Mouse (Mus musculus): ENCODE measurements around the gene Ahcyl2.

Gene Ahcyl2

DNA sequence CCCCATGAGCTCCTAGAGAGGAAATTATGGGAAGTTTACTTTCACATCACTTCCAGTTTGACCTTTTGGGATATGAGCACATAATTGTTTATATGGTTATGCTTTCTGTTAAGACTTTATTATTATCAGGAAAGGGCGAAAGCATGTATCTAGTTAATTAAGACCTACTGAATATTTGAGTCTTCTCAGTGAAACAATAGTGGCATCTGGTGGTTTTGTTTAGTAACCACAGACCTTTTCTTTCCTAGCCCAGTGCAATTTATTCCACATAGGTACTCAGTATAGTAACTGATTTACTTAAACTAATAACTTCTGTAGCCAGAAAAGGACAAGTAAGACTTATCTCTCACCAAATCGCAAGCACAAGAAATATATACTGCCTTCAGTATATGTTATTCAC is 178.8 kb downstream of the Ahcyl2 start:
- peak; percentile 34 for DNase-seq (ENCODE audit: low read depth, low spot score)
- Histone ChIP-seq H3K27me3 (ENCODE audit: control insufficient read depth, insufficient read depth, low read length, poor library complexity, severe bottlenecking) (no peaks in the 10 kb centered on the region), H3K36me3 (ENCODE audit: control insufficient read depth, insufficient read depth, low read length, poor library complexity, severe bottlenecking) (no peaks in the 10 kb centered on the region)

DNA sequence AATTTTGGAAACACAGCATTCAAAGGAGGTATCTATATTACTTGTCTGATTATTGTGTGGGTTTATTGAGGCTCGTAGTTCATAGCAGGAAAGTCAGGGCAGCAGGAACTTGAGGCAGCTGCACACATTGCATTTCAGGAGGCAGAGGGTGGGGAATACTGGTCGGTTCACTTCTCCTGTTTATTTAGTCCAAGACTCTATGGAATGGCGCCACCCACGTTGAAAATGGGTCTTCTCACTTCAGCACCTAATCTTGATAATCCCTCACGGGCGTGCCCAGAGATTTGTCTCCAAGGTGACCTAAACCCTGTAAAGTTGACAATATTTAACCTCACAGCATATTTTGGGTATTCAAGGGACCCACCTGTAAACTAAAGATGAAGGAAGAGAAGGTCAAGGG is 180.0 kb downstream of the Ahcyl2 start:
- no peak for DNase-seq (ENCODE audit: low read depth, low spot score)
- H3K36me3 ChIP-seq (ENCODE audit: control insufficient read depth, insufficient read depth, low read length, poor library complexity, severe bottlenecking): no peaks in the 10 kb centered on the region

DNA sequence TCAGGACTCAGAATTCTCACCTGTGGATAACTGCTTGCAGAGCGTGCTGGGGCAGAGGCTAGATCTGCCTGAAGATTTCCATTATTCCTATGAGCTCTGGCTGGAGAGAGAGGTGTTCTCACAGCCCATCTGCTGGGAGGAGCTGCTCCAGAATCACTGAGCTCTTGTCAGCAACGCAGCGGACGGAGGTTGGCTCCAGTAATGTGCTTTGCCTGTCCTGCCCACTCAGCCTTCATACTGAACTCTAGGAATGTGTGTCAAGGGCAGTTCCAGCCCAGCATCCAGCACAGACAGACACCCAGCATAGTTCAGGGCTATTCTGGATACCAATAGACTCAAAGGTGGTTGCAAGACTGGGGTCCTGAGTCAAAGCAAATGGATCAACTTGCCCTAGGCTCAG is 188.9 kb downstream of the Ahcyl2 start:
- no peaks in the 10 kb centered on the region; the same call in 1 of the 2 replicates for H3K27me3 ChIP-seq (ENCODE audit: control insufficient read depth, insufficient read depth, low read length, poor library complexity, severe bottlenecking)
- DNase-seq (ENCODE audit: low read depth, low spot score): no peak
- H3K36me3 ChIP-seq (ENCODE audit: control insufficient read depth, insufficient read depth, low read length, poor library complexity, severe bottlenecking): no peaks in the 10 kb centered on the region

More for the DNA sequence above, 180.0 kb downstream of the Ahcyl2 start:
- no peaks in the 10 kb centered on the region for H3K27me3 ChIP-seq (ENCODE audit: control insufficient read depth, insufficient read depth, low read length, poor library complexity, severe bottlenecking)

DNA sequence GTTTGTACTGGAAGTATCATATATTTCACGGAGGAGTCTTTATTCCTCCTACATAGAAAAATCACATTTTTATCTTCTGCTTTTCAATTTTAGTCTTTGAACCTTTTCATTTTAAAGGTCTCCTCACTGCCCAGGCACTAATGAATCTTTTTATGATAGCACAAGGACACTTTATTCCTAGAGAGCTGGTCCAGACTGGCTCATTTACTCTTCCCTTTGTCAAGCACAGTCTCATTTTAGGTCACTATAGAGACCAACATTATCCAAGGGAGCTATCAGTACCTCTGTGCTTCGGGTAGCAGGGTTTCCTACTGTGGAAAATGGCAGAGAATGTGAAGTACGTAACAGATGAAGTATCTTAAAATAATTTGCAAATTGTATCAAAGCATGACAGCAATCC is 190.9 kb downstream of the Ahcyl2 start:
- DNase-seq (ENCODE audit: low read depth, low spot score): no peak
- Histone ChIP-seq H3K36me3 (ENCODE audit: control insufficient read depth, insufficient read depth, low read length, poor library complexity, severe bottlenecking) (no peaks in the 10 kb centered on the region), H3K27me3 (ENCODE audit: control insufficient read depth, insufficient read depth, low read length, poor library complexity, severe bottlenecking) (no peaks in the 10 kb centered on the region)

DNA sequence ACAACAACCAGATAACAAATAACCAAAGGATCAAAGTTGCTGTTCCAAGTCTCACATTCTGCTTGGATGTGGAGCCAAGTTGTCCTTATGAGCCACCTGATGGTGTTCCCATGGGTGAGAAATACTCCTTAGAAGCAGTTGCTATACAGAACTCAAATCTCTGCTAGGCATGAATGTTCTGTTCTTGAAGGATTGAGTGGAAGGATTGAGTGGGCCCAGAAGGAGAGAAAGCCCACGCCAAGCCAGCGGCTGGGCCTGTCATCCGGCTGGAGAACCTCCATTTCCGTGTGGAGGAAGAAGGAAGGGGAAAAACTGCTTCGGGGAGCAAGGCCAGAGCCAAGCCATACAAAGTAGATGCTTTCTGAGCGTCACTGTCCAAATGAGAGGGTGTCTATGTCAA is 193.3 kb downstream of the Ahcyl2 start:
- DNase-seq (ENCODE audit: low read depth, low spot score): no peak
- Histone ChIP-seq H3K27me3 (ENCODE audit: control insufficient read depth, insufficient read depth, low read length, poor library complexity, severe bottlenecking) (no peaks in the 10 kb centered on the region), H3K36me3 (ENCODE audit: control insufficient read depth, insufficient read depth, low read length, poor library complexity, severe bottlenecking) (no peaks in the 10 kb centered on the region)

Measured in splenic B cell, adult 2 months (primary cell).